Comparison of ENCODE assay signal across 8 mouse cellular contexts in genomic region chr6:86471760-86472099, GRCm38 (mm10). TPM values are rescaled to one million over a fixed set of nuclear protein-coding genes. Genes with fewer than 3 reads are reported as not detected.
DNase-seq lines count a peak whose midpoint lies in the region; ATAC-seq and TF ChIP-seq lines count a peak whose summit lies in the region.

No protein-coding gene starts in this region.

- peaks cover 34% of the 10 kb centered on the region for H3K4me1 ChIP-seq in heart, embryonic 12.5 days (replicated peaks)
- peaks cover 5 to 7% of the 10 kb centered on the region in 2 experiments; a peak in 2 of 4 replicates for H3K4me1 ChIP-seq in ES-E14 (ENCODE audit: control insufficient read depth in 2 of 2, insufficient read depth in 2 of 2, low read length in 2 of 2, poor library complexity in 1 of 2)
- H3K4me1 ChIP-seq in hindbrain, embryonic 10.5 days (replicated peaks), result peaks cover 35% of the 10 kb centered on the region

- DNase-seq in heart, adult 8-10 months (ENCODE audit: low spot score), result no peak
- no peak for DNase-seq in ES-E14 (ENCODE audit: low read depth, low spot score)
- DNase-seq in hindbrain, embryonic 10.5 days (ENCODE audit: low spot score), result no peak
- no peak for DNase-seq in left cerebral cortex, adult 9 months (ENCODE audit: low spot score in 2 of 2)
- no peak for DNase-seq in thymus, postnatal 36 days
- DNase-seq in spleen, adult 18-20 months, result no peak

- H3K27ac ChIP-seq in heart, embryonic 12.5 days (ENCODE audit: poor library complexity, severe bottlenecking), result peak overlapping the region; percentile 81
- H3K27ac ChIP-seq in ES-E14 (ENCODE audit: insufficient read depth, low read depth, low read length, poor library complexity, severe bottlenecking), result peak overlapping the region; percentile 93
- H3K27ac ChIP-seq in hindbrain, embryonic 10.5 days, result peak overlapping the region; percentile 95

- H3K27me3 ChIP-seq in heart, embryonic 12.5 days (replicated peaks), result no peaks in the 10 kb centered on the region
- no peaks in the 10 kb centered on the region for H3K27me3 ChIP-seq in hindbrain, embryonic 10.5 days (ENCODE audit: insufficient read depth, poor library complexity, severe bottlenecking)

- peak overlapping the region; percentile 33 for H3K4me3 ChIP-seq in heart, embryonic 12.5 days
- H3K4me3 ChIP-seq in ES-E14 (ENCODE audit: insufficient read depth in 1 of 2, low read depth in 1 of 2, low read length in 2 of 2, poor library complexity in 1 of 2, severe bottlenecking in 1 of 2), result peak overlapping the region; percentile 65 to 70
- H3K4me3 ChIP-seq in hindbrain, embryonic 10.5 days, result peak overlapping the region; percentile 54

- in situ Hi-C loops in ES-E14 (cut with MboI; ENCODE audit: low sequenced_read_pairs in 2 of 2, unreplicated experiment in 2 of 2), result no loop called here

- H3K36me3 ChIP-seq in heart, embryonic 12.5 days, result peaks cover 14% of the 10 kb centered on the region
- H3K36me3 ChIP-seq in ES-E14 (ENCODE audit: control insufficient read depth, insufficient read depth, low read length, poor library complexity, severe bottlenecking), result peaks cover 4% of the 10 kb centered on the region
- H3K36me3 ChIP-seq in hindbrain, embryonic 10.5 days, result peaks cover 38% of the 10 kb centered on the region

- 20% methylated on average over 9 of the region's 9 CpGs for WGBS in heart, embryonic 12.5 days
- WGBS in hindbrain, embryonic 10.5 days, result 30% methylated on average over 9 of the region's 9 CpGs

- H3K9ac ChIP-seq in heart, embryonic 12.5 days, result peak overlapping the region; percentile 47
- H3K9ac ChIP-seq in ES-E14 (ENCODE audit: insufficient read depth, low read depth, low read length, poor library complexity, severe bottlenecking), result peak overlapping the region; percentile 90

- peak overlapping the region; percentile 62 for H3K4me2 ChIP-seq in heart, embryonic 12.5 days

- peak; percentile 33 for ATAC-seq in heart, embryonic 12.5 days (ENCODE audit: insufficient number of reproducible peaks, low FRiP score)
- peak; percentile 24; the same call in 1 of the 2 replicates for ATAC-seq in megakaryocyte progenitor cell, adult 5-6 weeks (replicated peaks; ENCODE audit: poor library complexity)

- no peaks in the 10 kb centered on the region for H3K9me3 ChIP-seq in heart, embryonic 12.5 days (replicated peaks)
- H3K9me3 ChIP-seq in ES-E14 (ENCODE audit: control insufficient read depth, insufficient read depth, low read depth, low read length), result no peaks in the 10 kb centered on the region
- H3K9me3 ChIP-seq in hindbrain, embryonic 10.5 days, result no peaks in the 10 kb centered on the region

TF ChIP-seq in ES-E14, 5 proteins besides CTCF, POLR2A, EP300 and RAD21:
- TF ChIP-seq MAFK (IDR thresholded peaks at IDR 0.05; ENCODE audit: insufficient read depth, low read depth, low read length), result no peak
- no peak for TF ChIP-seq CHD2 (IDR thresholded peaks at IDR 0.05; ENCODE audit: low read depth, low read length)
- no peak for TF ChIP-seq ZNF384 (IDR thresholded peaks at IDR 0.05; ENCODE audit: low read depth, low read length)
- TF ChIP-seq ZC3H11A (IDR thresholded peaks at IDR 0.05; ENCODE audit: borderline replicate concordance, low read depth, low read length), result no peak
- TF ChIP-seq HCFC1 (IDR thresholded peaks at IDR 0.05; ENCODE audit: borderline replicate concordance, insufficient read depth, low read length), result no peak

RNA-seq across cellular contexts. Expression of gene C87436, which starts 33.6 kb away (rescaled TPM):
- polyA plus RNA-seq in heart, embryonic 12.5 days (2016; fragmentation: Nextera tagmentation; extraction: Ambion mirVana), result 16.2 and 18.0 TPM in 2 replicates
- total RNA-seq in heart, adult 8-10 months (2022), result 10 to 100 TPM in 2 of 4 experiments, 1 to 10 TPM in 2; 9.6 to 11.6 (median 10.0) TPM
- 12.5 and 13.1 TPM in 2 replicates for total RNA-seq in ES-E14 (2012; rRNA removed)
- polyA plus RNA-seq in hindbrain, embryonic 10.5 days (2016; fragmentation: Nextera tagmentation; extraction: Ambion mirVana), result 24.4 and 26.2 TPM in 2 replicates
- 27.1 and 45.4 TPM in 2 replicates for total RNA-seq in megakaryocyte progenitor cell, adult 5-6 weeks (2015)
- 25.6 and 45.9 TPM in 2 replicates for total RNA-seq in megakaryocyte progenitor cell, adult 5-6 weeks (2017)

RNA-seq across cellular contexts. Expression of gene Gm44790, which starts 45.3 kb away (rescaled TPM):
- 0.45 TPM in 1 of 2 replicates, not detected in the other for polyA plus RNA-seq in heart, embryonic 12.5 days (2016; fragmentation: Nextera tagmentation; extraction: Ambion mirVana)
- total RNA-seq in heart, adult 8-10 months (2022), result 1 to 10 TPM in 1 of 4 experiments, under 1 TPM in 1, not detected in 2; 0.47 to 3.2 TPM
- total RNA-seq in ES-E14 (2012; rRNA removed), result 0.31 and 3.3 TPM in 2 replicates
- polyA plus RNA-seq in hindbrain, embryonic 10.5 days (2016; fragmentation: Nextera tagmentation; extraction: Ambion mirVana), result 1.8 TPM in 1 of 2 replicates, not detected in the other
- total RNA-seq in megakaryocyte progenitor cell, adult 5-6 weeks (2015), result not detected in 2 replicates
- 1.8 TPM in 1 of 2 replicates, not detected in the other for total RNA-seq in megakaryocyte progenitor cell, adult 5-6 weeks (2017)

RNA-seq across cellular contexts. Expression of gene Pcbp1, which starts 54.4 kb away (rescaled TPM):
- 415 and 416 TPM in 2 replicates for polyA plus RNA-seq in heart, embryonic 12.5 days (2016; fragmentation: Nextera tagmentation; extraction: Ambion mirVana)
- 100 to 1,000 TPM; 157 to 166 (median 162) TPM for total RNA-seq in heart, adult 8-10 months (2022)
- 68.4 and 102 TPM in 2 replicates for total RNA-seq in ES-E14 (2012; rRNA removed)
- polyA plus RNA-seq in hindbrain, embryonic 10.5 days (2016; fragmentation: Nextera tagmentation; extraction: Ambion mirVana), result 478 and 520 TPM in 2 replicates
- total RNA-seq in megakaryocyte progenitor cell, adult 5-6 weeks (2015), result 333 and 352 TPM in 2 replicates
- 107 and 114 TPM in 2 replicates for total RNA-seq in megakaryocyte progenitor cell, adult 5-6 weeks (2017)
